8 mouse cellular contexts compared by ENCODE assay signal in the genomic region with DNA sequence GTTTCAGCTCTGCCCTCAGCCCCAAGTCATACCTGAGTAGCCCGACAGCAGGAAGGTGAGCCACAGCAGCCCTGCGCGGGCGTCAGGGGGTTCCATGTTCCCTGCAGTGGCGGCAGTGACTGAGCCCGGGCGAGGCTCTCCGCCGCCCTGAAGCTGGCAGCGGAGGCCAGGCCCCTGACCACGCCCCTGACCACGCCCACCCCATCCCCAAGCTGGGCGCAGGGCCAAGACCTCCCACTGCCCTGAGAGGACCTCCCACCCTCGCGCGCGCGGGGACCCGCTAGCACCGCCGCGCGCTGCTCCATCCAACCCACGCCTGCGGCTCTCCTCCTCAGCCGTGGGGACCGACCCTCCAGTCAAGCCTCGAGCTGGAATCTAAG. TPM values are rescaled to one million over a fixed set of nuclear protein-coding genes. Genes with fewer than 3 reads are reported as not detected.
DNase-seq lines count a peak whose midpoint lies in the region; ATAC-seq and TF ChIP-seq lines count a peak whose summit lies in the region.

No protein-coding gene starts in this region.

- peak; percentile 88 for DNase-seq in embryonic facial prominence, embryonic 14.5 days (ENCODE audit: low spot score)
- peak; percentile 81 for DNase-seq in liver, postnatal 0 days
- peak; percentile 80 for DNase-seq in thymus, postnatal 14 days

- ATAC-seq in megakaryocyte, adult 5-6 weeks (ENCODE audit: poor library complexity, severe bottlenecking) = no peak
- peak; percentile 78 for ATAC-seq in embryonic facial prominence, embryonic 14.5 days (ENCODE audit: low read depth)
- ATAC-seq in heart, embryonic 12.5 days (ENCODE audit: insufficient number of reproducible peaks, low FRiP score) = peak; percentile 85
- peak; percentile 75 for ATAC-seq in kidney, embryonic 14.5 days (ENCODE audit: low FRiP score, low TSS enrichment)
- peak; percentile 68; the same call in 1 of the 2 replicates for ATAC-seq in liver, postnatal 0 days
- peak; percentile 80 for ATAC-seq in neural tube, embryonic 15.5 days (ENCODE audit: low FRiP score)

- peak overlapping the region; percentile 23; the same call in 1 of the 2 replicates for H3K27ac ChIP-seq in embryonic facial prominence, embryonic 14.5 days (replicated peaks; ENCODE audit: low read depth, low read length)
- peak overlapping the region; percentile 62 for H3K27ac ChIP-seq in heart, embryonic 12.5 days (ENCODE audit: poor library complexity, severe bottlenecking)
- peak overlapping the region; percentile 85 for H3K27ac ChIP-seq in kidney, embryonic 14.5 days (ENCODE audit: low read depth, low read length)
- no peak overlapping the region for H3K27ac ChIP-seq in liver, postnatal 0 days (ENCODE audit: low read depth)
- H3K27ac ChIP-seq in neural tube, embryonic 15.5 days (replicated peaks) = no peak overlapping the region

- H3K4me3 ChIP-seq in megakaryocyte, embryonic 14.5 days (replicated peaks) = peak overlapping the region; percentile 77
- peak overlapping the region; percentile 42 for H3K4me3 ChIP-seq in embryonic facial prominence, embryonic 14.5 days (ENCODE audit: low read depth, low read length)
- H3K4me3 ChIP-seq in heart, embryonic 12.5 days = peak overlapping the region; percentile 71
- peak overlapping the region; percentile 51 for H3K4me3 ChIP-seq in kidney, embryonic 14.5 days (ENCODE audit: low read length)
- H3K4me3 ChIP-seq in liver, postnatal 0 days (ENCODE audit: low read depth, low read length) = peak overlapping the region; percentile 46
- peak overlapping the region; percentile 41 for H3K4me3 ChIP-seq in neural tube, embryonic 15.5 days (replicated peaks)

- peak overlapping the region; percentile 58 for H3K9ac ChIP-seq in embryonic facial prominence, embryonic 14.5 days (ENCODE audit: low read depth, low read length)
- peak overlapping the region; percentile 83 for H3K9ac ChIP-seq in heart, embryonic 12.5 days
- H3K9ac ChIP-seq in kidney, embryonic 14.5 days (ENCODE audit: low read depth, low read length) = peak overlapping the region; percentile 67
- peak overlapping the region; percentile 58 for H3K9ac ChIP-seq in liver, postnatal 0 days (replicated peaks)
- peak overlapping the region; percentile 41 for H3K9ac ChIP-seq in neural tube, embryonic 15.5 days (replicated peaks)

- 0% methylated on average over 3 of the region's 28 CpGs for WGBS in embryonic facial prominence, embryonic 14.5 days
- under 1% methylated on average over 28 of the region's 28 CpGs for WGBS in heart, embryonic 12.5 days
- under 1% methylated on average over 26 of the region's 28 CpGs for WGBS in kidney, embryonic 14.5 days
- 2% methylated on average over 26 of the region's 28 CpGs for WGBS in liver, postnatal 0 days (ENCODE audit: insufficient replicate concordance)
- 0% methylated on average over 28 of the region's 28 CpGs for WGBS in neural tube, embryonic 15.5 days

- no peaks in the 10 kb centered on the region for H3K36me3 ChIP-seq in megakaryocyte, embryonic 14.5 days (replicated peaks; ENCODE audit: low read length)
- H3K36me3 ChIP-seq in embryonic facial prominence, embryonic 14.5 days (ENCODE audit: control insufficient read depth, insufficient read depth, low read length) = peaks cover 1% of the 10 kb centered on the region; the same call in 1 of the 2 replicates
- H3K36me3 ChIP-seq in heart, embryonic 12.5 days = peaks cover 21% of the 10 kb centered on the region
- peaks cover 6% of the 10 kb centered on the region; the same call in 1 of the 2 replicates for H3K36me3 ChIP-seq in kidney, embryonic 14.5 days (ENCODE audit: control insufficient read depth, insufficient read depth, low read length)
- no peaks in the 10 kb centered on the region for H3K36me3 ChIP-seq in liver, postnatal 0 days (replicated peaks; ENCODE audit: insufficient read depth, low read length)
- H3K36me3 ChIP-seq in neural tube, embryonic 15.5 days = no peaks in the 10 kb centered on the region

- peaks cover 25% of the 10 kb centered on the region for H3K4me1 ChIP-seq in megakaryocyte, embryonic 14.5 days
- peaks cover 17% of the 10 kb centered on the region for H3K4me1 ChIP-seq in embryonic facial prominence, embryonic 14.5 days (ENCODE audit: control insufficient read depth, insufficient read depth, low read length)
- H3K4me1 ChIP-seq in heart, embryonic 12.5 days (replicated peaks) = peaks cover 31% of the 10 kb centered on the region
- H3K4me1 ChIP-seq in kidney, embryonic 14.5 days (ENCODE audit: control insufficient read depth, insufficient read depth, low read length) = peaks cover 32% of the 10 kb centered on the region
- H3K4me1 ChIP-seq in liver, postnatal 0 days (ENCODE audit: insufficient read depth) = peaks cover 18% of the 10 kb centered on the region
- H3K4me1 ChIP-seq in neural tube, embryonic 15.5 days = peaks cover 26% of the 10 kb centered on the region

- peaks cover 76% of the 10 kb centered on the region for H3K27me3 ChIP-seq in megakaryocyte, embryonic 14.5 days (replicated peaks)
- H3K27me3 ChIP-seq in embryonic facial prominence, embryonic 14.5 days (replicated peaks; ENCODE audit: control insufficient read depth, insufficient read depth, low read length) = no peaks in the 10 kb centered on the region
- no peaks in the 10 kb centered on the region for H3K27me3 ChIP-seq in heart, embryonic 12.5 days (replicated peaks)
- H3K27me3 ChIP-seq in kidney, embryonic 14.5 days (ENCODE audit: control insufficient read depth, insufficient read depth, low read length) = no peaks in the 10 kb centered on the region
- H3K27me3 ChIP-seq in liver, postnatal 0 days (ENCODE audit: insufficient read depth, low read length) = peaks cover 20% of the 10 kb centered on the region
- H3K27me3 ChIP-seq in neural tube, embryonic 15.5 days (replicated peaks) = peaks cover 40% of the 10 kb centered on the region

- TF ChIP-seq CTCF in liver, postnatal 0 days (IDR thresholded peaks at IDR 0.05; ENCODE audit: low read depth) = no peak

- H3K9me3 ChIP-seq in megakaryocyte, embryonic 14.5 days = no peaks in the 10 kb centered on the region; the same call in 1 of the 2 replicates
- no peaks in the 10 kb centered on the region for H3K9me3 ChIP-seq in embryonic facial prominence, embryonic 14.5 days (ENCODE audit: control insufficient read depth, low read length)
- H3K9me3 ChIP-seq in heart, embryonic 12.5 days (replicated peaks) = no peaks in the 10 kb centered on the region
- no peaks in the 10 kb centered on the region for H3K9me3 ChIP-seq in kidney, embryonic 14.5 days (ENCODE audit: control insufficient read depth, low read length)
- H3K9me3 ChIP-seq in liver, postnatal 0 days (ENCODE audit: low read length) = no peaks in the 10 kb centered on the region
- no peaks in the 10 kb centered on the region for H3K9me3 ChIP-seq in neural tube, embryonic 15.5 days (replicated peaks)

- TF ChIP-seq EP300 in liver, postnatal 0 days (IDR thresholded peaks at IDR 0.05; ENCODE audit: low read depth) = no peak

- peak overlapping the region; percentile 61 for H3K4me2 ChIP-seq in embryonic facial prominence, embryonic 14.5 days (ENCODE audit: low read depth, low read length)
- H3K4me2 ChIP-seq in heart, embryonic 12.5 days = peak overlapping the region; percentile 85
- peak overlapping the region; percentile 67 for H3K4me2 ChIP-seq in kidney, embryonic 14.5 days (replicated peaks; ENCODE audit: low read depth, low read length)
- H3K4me2 ChIP-seq in liver, postnatal 0 days (ENCODE audit: low read depth, low read length) = peak overlapping the region; percentile 80
- H3K4me2 ChIP-seq in neural tube, embryonic 15.5 days = peak overlapping the region; percentile 82

RNA-seq across cellular contexts. Expression of a gene that starts 0.5 kb away (rescaled TPM):
- polyA plus RNA-seq in megakaryocyte, embryonic 14.5 days (2012; ENCODE audit: insufficient read depth, low replicate concordance) = 0.58 and 1.6 TPM in 2 replicates
- not detected in 2 replicates for total RNA-seq in megakaryocyte, adult 5-6 weeks (2015)
- 0.29 TPM in 1 of 2 replicates, not detected in the other for total RNA-seq in megakaryocyte, adult 5-6 weeks (2017)
- 101 and 114 TPM in 2 replicates for polyA plus RNA-seq in embryonic facial prominence, embryonic 14.5 days (2014; fragmentation: Nextera tagmentation; extraction: Ambion mirVana)
- polyA plus RNA-seq in heart, embryonic 12.5 days (2016; fragmentation: Nextera tagmentation; extraction: Ambion mirVana) = 232 and 245 TPM in 2 replicates
- 177 and 214 TPM in 2 replicates for polyA plus RNA-seq in kidney, embryonic 14.5 days (2014; fragmentation: Nextera tagmentation; extraction: Ambion mirVana)
- 8.8 and 9.3 TPM in 2 replicates for polyA plus RNA-seq in liver, postnatal 0 days (2015; fragmentation: Nextera tagmentation; extraction: Ambion mirVana)
- 26.3 and 37.0 TPM in 2 replicates for polyA plus RNA-seq in neural tube, embryonic 15.5 days (2015; fragmentation: Nextera tagmentation; extraction: Ambion mirVana)

RNA-seq across cellular contexts. Expression of a gene that starts 20.1 kb away (rescaled TPM):
- polyA plus RNA-seq in megakaryocyte, embryonic 14.5 days (2012; ENCODE audit: insufficient read depth, low replicate concordance) = 4.0 and 6.8 TPM in 2 replicates
- 0.51 and 0.78 TPM in 2 replicates for total RNA-seq in megakaryocyte, adult 5-6 weeks (2015)
- total RNA-seq in megakaryocyte, adult 5-6 weeks (2017) = 0.37 and 0.66 TPM in 2 replicates
- 55.2 and 62.0 TPM in 2 replicates for polyA plus RNA-seq in embryonic facial prominence, embryonic 14.5 days (2014; fragmentation: Nextera tagmentation; extraction: Ambion mirVana)
- polyA plus RNA-seq in heart, embryonic 12.5 days (2016; fragmentation: Nextera tagmentation; extraction: Ambion mirVana) = 99.1 and 101 TPM in 2 replicates
- polyA plus RNA-seq in kidney, embryonic 14.5 days (2014; fragmentation: Nextera tagmentation; extraction: Ambion mirVana) = 106 and 139 TPM in 2 replicates
- 51.0 and 51.3 TPM in 2 replicates for polyA plus RNA-seq in liver, postnatal 0 days (2015; fragmentation: Nextera tagmentation; extraction: Ambion mirVana)
- polyA plus RNA-seq in neural tube, embryonic 15.5 days (2015; fragmentation: Nextera tagmentation; extraction: Ambion mirVana) = 56.5 and 68.7 TPM in 2 replicates

RNA-seq across cellular contexts. Expression of a gene that starts 26.2 kb away (rescaled TPM):
- not detected in 2 replicates for polyA plus RNA-seq in megakaryocyte, embryonic 14.5 days (2012; ENCODE audit: insufficient read depth, low replicate concordance)
- total RNA-seq in megakaryocyte, adult 5-6 weeks (2015) = not detected in 2 replicates
- not detected in 2 replicates for total RNA-seq in megakaryocyte, adult 5-6 weeks (2017)
- polyA plus RNA-seq in embryonic facial prominence, embryonic 14.5 days (2014; fragmentation: Nextera tagmentation; extraction: Ambion mirVana) = 4.7 TPM in 2 replicates
- polyA plus RNA-seq in heart, embryonic 12.5 days (2016; fragmentation: Nextera tagmentation; extraction: Ambion mirVana) = 0.27 TPM in 1 of 2 replicates, not detected in the other
- polyA plus RNA-seq in kidney, embryonic 14.5 days (2014; fragmentation: Nextera tagmentation; extraction: Ambion mirVana) = 4.7 and 7.3 TPM in 2 replicates
- 9.6 and 10.8 TPM in 2 replicates for polyA plus RNA-seq in liver, postnatal 0 days (2015; fragmentation: Nextera tagmentation; extraction: Ambion mirVana)
- polyA plus RNA-seq in neural tube, embryonic 15.5 days (2015; fragmentation: Nextera tagmentation; extraction: Ambion mirVana) = 0.69 and 2.2 TPM in 2 replicates

RNA-seq across cellular contexts. Expression of a gene that starts 52.2 kb away (rescaled TPM):
- 183 and 210 TPM in 2 replicates for polyA plus RNA-seq in megakaryocyte, embryonic 14.5 days (2012; ENCODE audit: insufficient read depth, low replicate concordance)
- total RNA-seq in megakaryocyte, adult 5-6 weeks (2015) = 29.2 and 39.1 TPM in 2 replicates
- 9.7 and 17.1 TPM in 2 replicates for total RNA-seq in megakaryocyte, adult 5-6 weeks (2017)
- 4.3 and 4.6 TPM in 2 replicates for polyA plus RNA-seq in embryonic facial prominence, embryonic 14.5 days (2014; fragmentation: Nextera tagmentation; extraction: Ambion mirVana)
- polyA plus RNA-seq in heart, embryonic 12.5 days (2016; fragmentation: Nextera tagmentation; extraction: Ambion mirVana) = 1.4 and 1.7 TPM in 2 replicates
- 3.5 and 4.2 TPM in 2 replicates for polyA plus RNA-seq in kidney, embryonic 14.5 days (2014; fragmentation: Nextera tagmentation; extraction: Ambion mirVana)
- 5.4 and 11.2 TPM in 2 replicates for polyA plus RNA-seq in liver, postnatal 0 days (2015; fragmentation: Nextera tagmentation; extraction: Ambion mirVana)
- polyA plus RNA-seq in neural tube, embryonic 15.5 days (2015; fragmentation: Nextera tagmentation; extraction: Ambion mirVana) = 1.2 and 5.2 TPM in 2 replicates

RNA-seq across cellular contexts. Expression of a gene that starts 55.1 kb away (rescaled TPM):
- 129 and 184 TPM in 2 replicates for polyA plus RNA-seq in megakaryocyte, embryonic 14.5 days (2012; ENCODE audit: insufficient read depth, low replicate concordance)
- total RNA-seq in megakaryocyte, adult 5-6 weeks (2015) = 17.0 and 19.6 TPM in 2 replicates
- 8.6 and 12.6 TPM in 2 replicates for total RNA-seq in megakaryocyte, adult 5-6 weeks (2017)
- 114 and 125 TPM in 2 replicates for polyA plus RNA-seq in embryonic facial prominence, embryonic 14.5 days (2014; fragmentation: Nextera tagmentation; extraction: Ambion mirVana)
- polyA plus RNA-seq in heart, embryonic 12.5 days (2016; fragmentation: Nextera tagmentation; extraction: Ambion mirVana) = 160 and 166 TPM in 2 replicates
- polyA plus RNA-seq in kidney, embryonic 14.5 days (2014; fragmentation: Nextera tagmentation; extraction: Ambion mirVana) = 159 and 177 TPM in 2 replicates
- 81.5 and 83.6 TPM in 2 replicates for polyA plus RNA-seq in liver, postnatal 0 days (2015; fragmentation: Nextera tagmentation; extraction: Ambion mirVana)
- 155 and 171 TPM in 2 replicates for polyA plus RNA-seq in neural tube, embryonic 15.5 days (2015; fragmentation: Nextera tagmentation; extraction: Ambion mirVana)

Comparison
In these comparisons a context has a peak if more than half of its experiments do, and no peak if none do; other contexts are left out.
1. H3K27ac ChIP-seq: peak in embryonic facial prominence, embryonic 14.5 days (single experiment), heart, embryonic 12.5 days (single experiment) and kidney, embryonic 14.5 days (single experiment); none in liver, postnatal 0 days (single experiment) and neural tube, embryonic 15.5 days (single experiment).
2. Peak in every context shown above with its lines, with median percentiles within 50 percentile points of each other: H3K4me3 ChIP-seq, DNase-seq, H3K4me2 ChIP-seq and H3K9ac ChIP-seq.